Mouse (Mus musculus) adrenal gland, postnatal 4 days (tissue): ENCODE data around the gene Rapgef4. TPM values are rescaled to one million over a fixed set of nuclear protein-coding genes. Genes with fewer than 3 reads are reported as not detected.
A peak's percentile ranks its signal among the peaks of the same experiment; 100 is the strongest.

ENCODE experiments used
- DNase-seq, 2 experiments: peaks; one replicate each; pipeline ENCODE4 v3.0.0; 2021 to 2022; ENCODE audit warnings: low spot score in 2 of 2, mixed read lengths in 2 of 2
- long read RNA-seq, 2 experiments: library from polyadenylated mRNA; stranded (forward); transcript quantifications; one replicate each; pipeline ENCODE4 v2.0.0; 2021
- total RNA-seq, 2 experiments: library from RNA; stranded (reverse); gene quantifications; 2 replicates each; pipeline ENCODE4 v1.2.3; 2021

Gene Rapgef4
- 100 to 1,000 TPM; 171 to 221 TPM for total RNA-seq
- long read RNA-seq, experiment 1, partial matches to known transcripts: 0 of 20 reads
- long read RNA-seq, experiment 1, other reads (novel, unspliced or antisense): 20 of 20 reads
- long read RNA-seq, experiment 2, partial matches to known transcripts: 22 of 154 reads
- long read RNA-seq, experiment 2, other reads (novel, unspliced or antisense): 131 of 154 reads

DNA sequence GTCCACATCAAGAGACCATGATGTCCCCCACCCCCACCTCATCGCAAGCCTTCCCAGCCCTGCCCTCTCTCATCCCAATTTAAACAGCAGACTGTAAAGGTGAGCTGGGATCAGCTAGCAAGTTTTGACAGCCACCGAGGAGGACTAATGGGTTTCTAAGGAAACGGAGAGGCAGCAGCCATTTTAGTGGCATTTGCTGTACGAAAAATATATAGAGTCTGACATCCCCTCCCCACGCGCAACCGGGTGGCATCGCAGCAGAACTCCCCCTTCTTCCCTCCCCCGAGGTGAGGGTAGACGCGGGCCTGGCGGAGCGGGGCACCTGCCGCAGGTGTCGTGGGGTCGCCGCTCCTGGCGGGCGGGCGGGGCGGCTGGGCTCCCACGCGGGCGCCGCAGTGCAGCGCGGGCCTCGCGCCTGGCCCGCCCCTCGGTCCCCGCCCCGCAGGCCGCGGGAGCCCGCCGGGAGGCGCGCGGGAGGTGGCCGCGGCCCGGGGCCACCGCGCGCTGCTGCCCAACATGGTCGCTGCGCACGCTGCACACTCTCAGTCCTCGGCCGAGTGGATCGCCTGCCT is at the start of gene Rapgef4:
Gene Rapgef4, plus strand, starts transcription at position 470 of the 572 bp plus-strand sequence.
- DNase-seq: no peak

DNA sequence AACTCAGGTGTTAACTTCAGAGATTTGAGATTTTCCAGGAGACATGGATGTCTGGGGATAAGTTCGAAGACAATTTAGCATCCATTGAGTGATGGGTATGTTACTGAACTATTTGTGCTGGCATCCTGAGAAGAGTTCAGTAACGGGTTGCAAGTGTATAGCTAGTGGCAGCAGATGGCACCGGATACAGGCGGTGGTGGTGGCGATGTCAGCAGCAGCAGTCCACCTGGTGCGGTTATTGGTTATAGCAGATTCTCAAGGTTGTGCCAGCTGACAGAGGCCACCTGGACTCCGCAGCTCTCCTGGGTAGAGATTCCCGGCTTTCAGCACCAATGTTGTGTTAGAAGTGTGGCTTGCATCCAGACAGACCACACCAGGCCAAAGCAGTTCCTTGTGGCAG is 47.0 kb upstream of the Rapgef4 start:
- DNase-seq: no peak

DNA sequence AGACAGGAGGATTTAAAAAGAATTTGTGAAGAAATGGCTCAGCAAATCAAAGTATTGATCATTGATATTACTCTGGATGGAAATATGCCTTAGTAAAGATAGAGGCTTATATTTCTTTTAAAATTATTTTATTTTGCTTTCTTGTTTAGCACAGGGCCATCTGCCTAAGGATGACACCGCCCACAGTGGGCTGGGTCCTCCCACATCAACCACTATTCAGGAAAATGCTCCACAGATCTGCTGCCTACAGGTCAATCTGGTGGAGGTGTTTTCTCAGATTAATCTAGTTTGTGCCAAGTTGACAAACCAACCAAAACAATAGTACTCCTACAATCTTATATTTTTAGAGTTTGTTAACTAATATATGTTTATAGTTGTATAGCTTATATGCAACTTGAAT is 44.3 kb upstream of the Rapgef4 start:
- no peak for DNase-seq

DNA sequence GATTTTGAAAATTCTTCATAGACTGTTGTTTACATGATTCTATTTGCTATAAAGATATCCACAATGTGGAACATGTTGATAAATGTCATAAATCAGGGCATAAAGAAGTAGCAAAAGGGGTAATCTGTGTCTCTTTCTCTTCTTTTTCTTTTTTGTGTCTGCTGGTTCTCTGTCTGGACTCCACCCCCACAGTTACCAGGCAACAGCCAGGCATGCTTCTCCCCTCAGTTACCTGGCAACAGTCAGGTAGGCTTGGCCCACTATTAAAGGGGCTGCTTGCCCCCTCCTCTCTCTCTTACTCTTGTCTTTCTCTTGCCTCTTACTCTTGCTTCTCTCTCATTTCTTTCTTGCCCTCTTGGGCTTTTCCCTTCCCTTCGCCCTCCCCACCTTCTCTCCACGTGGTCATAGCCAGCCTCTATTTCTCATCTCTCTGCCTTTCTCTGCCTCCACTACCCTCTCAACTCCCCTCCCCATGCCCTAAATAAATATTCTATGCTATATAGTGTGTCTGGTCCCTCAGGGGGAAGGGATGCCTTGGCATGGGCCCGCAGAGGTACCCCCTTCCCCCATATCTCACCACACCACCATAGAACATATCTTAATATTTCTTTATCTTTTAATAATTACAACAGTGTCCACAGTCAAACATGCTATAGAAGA is 43.3 kb upstream of the Rapgef4 start:
- no peak for DNase-seq

DNA sequence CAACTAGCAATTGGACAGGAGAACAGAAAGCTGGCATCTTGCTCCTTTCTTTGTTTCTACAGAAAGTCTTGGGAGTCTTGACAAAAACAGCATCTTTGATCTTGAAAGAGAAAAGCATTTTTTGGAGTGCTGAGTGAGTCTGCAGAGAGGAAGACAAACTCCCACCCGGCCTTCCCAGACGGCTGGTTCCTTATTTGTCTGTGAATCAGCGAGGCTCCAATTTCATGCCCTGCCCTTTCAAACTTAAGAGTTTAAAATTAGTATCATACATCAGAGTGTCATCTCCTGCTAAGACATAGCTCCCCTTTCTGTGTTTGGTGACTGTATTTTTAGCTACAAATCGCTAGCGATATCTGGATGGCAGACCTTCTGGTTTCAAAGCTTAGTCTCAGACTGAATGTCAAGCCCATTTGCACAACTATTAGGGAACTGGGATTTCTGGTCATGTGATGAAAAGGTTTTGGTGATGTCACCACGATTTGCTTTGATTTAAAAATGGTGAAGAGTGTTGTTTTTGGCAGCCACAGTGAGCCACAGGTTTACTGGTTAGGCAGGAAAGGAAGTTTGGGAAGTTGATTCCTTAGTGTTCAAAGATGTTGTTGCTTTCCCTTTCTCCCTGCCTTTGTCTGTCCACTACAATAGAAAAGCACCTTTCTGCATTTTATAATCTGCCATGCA is 42.2 kb upstream of the Rapgef4 start:
- no peak for DNase-seq

DNA sequence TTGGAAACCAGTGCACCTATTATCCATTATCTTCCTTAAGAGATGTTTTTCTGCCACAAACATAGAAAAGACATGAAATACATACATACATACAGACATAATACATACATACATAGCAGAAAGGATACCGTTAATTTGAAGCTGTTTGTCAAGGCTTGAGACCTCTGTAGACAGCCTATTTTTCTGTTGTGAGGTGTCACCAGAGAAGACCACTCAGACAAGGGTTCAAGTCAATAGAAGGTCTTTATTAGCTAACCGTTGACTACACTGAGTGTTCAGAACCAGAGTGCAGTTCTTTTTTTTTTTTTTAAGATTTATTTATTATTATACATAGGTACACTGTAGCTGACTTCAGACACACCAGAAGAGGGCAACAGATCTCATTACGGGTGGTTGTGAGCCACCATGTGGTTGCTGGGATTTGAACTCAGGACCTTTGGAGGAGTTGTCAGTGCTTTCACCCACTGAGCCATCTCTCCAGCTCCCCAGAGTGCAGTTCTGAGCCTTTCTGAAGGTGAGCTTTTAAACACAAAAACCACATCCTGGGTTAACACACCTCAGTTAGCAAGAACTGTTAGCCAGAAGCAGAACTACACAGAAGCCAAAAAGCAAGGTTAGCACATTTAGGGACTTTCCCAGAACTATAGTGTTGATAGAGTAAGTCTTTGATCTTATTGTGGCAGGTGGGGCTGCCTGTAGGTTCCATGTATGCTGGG is 39.9 kb upstream of the Rapgef4 start:
- no peak for DNase-seq

DNA sequence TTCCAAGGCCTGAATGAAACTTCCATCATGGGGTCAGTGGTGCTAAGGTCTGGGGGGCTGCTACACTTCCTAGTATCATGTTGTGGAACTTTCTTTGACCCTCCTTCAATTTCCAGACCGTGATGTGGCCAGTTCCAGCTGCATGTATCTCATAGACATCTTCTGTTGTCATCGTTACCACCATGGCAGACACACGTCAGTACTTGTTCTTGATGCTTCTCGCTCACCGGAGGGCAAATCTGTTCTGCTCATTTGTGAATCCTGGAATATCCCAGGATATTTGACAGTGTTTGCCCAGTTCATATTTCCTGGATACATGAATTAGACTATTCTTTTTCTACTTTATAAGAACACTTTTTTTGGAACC is 39.3 kb upstream of the Rapgef4 start:
- no peak for DNase-seq

DNA sequence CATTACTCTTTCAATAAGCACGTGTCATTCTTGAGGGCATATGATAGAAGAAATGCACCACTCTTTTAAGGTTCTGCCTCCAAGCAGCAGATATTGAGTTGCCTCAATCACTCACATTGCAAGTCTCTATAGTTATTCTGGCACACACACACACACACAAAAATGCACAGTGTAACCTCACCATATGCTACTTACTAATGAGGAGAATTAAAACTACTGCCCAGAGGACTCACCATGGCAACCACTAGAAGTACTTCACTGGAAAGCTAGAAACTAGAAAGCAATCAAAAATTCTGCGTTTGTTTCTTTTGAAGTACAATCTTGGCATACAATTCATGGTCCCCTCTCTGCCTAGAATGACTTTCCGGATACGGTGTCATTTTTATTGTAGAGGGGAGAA is 29.8 kb upstream of the Rapgef4 start:
- DNase-seq: no peak

DNA sequence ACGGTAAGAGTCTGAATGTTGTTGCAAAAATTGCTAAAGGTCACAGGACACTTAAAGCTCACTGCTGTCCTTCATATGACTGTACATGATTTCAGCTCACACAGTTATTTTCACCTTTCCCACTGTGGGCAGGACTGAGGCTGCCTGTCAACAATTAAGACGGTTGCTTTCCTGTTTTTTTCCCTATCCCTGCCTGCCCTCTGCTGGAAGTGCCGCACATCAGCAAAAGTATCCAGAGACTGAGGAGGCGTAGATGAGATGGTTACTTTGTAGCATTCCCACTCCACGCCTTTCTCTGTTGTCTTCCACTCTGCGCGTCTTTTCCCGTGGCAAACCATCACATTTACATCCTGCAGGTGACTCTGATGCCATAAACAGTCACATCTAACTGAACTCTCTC is 25.4 kb upstream of the Rapgef4 start:
- DNase-seq: peak in 1 of 2 experiments; percentile 32

DNA sequence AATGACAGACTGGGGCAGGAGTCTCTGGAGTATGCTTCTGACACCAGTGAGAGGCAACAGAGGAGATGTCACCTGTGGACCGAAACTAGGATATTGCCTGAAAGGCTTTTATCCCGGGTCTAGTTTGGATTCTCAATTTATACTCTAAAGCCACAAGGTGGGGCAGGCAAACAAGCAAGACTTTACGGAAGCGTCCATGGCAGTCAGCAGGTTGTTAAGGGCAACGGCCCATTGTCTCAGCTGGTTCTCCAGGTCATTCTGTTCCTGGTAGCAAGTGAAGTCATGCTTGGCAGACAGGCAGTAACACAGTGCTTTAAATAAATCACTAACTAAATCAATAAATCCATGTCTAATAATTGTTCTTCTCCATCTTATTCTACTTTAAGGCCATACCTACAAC is 24.6 kb upstream of the Rapgef4 start:
- no peak for DNase-seq

DNA sequence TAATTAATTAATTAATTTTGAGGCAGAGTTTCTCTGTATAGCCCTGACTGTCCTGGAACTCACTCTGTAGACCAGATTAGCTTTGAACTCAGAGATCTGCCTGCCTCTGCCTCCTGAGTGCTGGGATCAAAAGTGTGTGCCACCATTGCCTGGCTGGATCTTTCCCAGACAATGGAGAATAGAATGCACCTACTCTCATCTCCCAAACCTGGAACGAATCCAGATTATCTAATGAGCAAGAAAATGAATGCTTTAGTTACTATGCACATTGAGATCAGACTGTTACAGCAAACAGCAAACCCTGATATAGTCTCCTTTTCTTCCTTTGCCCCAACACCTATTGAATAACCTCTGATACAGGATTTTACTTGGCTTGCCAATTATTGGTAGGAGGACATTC is 23.1 kb upstream of the Rapgef4 start:
- DNase-seq: no peak

DNA sequence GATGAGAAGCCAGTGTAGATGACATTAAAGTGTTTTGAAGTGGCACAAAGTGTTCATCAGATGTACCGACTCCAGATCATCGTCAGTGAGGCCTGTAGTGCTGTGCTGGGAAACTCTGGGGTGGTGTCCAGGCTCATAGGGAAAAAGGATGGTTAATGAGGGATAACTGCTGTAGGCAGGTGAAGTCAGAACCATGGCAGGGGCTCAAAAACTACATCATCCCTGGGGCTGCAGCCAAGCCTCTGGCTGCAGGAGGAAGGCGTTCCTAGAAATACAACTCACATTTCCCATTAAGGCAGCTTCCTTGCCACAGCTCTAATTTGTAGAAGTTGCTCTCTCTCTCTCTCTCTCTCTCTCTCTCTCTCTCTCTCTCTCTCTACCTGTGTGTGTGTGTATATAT is 22.6 kb upstream of the Rapgef4 start:
- DNase-seq: no peak

DNA sequence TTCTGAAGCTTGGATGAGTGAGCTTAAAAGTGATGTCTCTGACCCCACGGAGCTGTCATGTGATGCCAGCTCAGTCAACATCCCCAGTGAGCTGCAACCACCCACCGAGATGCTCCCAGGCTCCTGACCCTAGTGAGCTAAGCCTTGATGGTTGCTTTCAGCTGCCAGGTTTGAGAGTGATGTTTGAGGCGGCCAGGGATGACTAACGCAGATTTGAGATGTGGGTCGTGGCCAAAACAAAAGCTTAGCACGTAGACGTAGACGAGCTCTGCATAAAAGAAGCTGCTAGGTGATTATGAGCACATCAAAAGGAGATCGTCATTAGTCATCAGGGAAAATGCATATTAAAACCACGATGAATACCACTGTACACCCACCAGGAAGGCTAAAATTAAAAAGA is 16.8 kb upstream of the Rapgef4 start:
- DNase-seq: no peak

DNA sequence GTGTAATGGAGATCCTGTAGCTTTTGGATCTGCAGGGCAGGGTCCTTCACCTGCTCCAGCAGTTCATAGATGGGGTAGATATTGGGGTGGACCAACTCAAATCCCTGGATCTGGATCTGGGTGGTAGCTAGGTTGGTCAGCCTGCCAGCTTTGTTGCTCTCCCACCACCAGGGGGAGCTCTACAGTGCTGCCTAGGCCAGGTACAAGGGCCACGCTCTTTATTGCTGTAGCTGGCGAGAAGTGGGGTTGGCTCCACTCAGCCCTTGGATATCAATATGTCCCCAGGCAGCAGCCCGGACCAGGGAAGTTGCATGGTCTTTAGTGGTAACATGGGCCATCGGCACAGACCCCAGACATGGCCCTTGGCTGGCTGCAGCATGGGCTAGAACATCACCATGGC is 15.6 kb upstream of the Rapgef4 start:
- no peak for DNase-seq

DNA sequence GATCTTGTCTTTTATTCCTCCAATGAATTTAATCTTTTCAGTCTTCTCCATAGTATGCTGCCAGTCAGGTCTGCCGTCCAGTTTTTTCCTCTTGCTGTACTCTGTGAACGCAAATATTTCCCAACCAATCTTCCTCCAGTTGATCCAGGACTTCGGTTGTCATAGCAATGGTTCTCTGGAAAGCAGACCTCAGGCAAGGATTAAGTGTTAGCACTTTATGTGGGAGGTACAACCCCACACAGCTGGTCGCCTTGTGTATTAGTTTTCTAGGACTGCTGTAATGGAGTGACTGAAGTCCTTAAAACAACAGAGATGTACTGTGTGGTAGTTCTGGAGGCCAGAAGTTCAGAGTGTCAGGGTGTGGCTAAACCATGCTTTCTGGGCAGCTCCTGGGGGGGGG is 14.3 kb upstream of the Rapgef4 start:
- DNase-seq: no peak

DNA sequence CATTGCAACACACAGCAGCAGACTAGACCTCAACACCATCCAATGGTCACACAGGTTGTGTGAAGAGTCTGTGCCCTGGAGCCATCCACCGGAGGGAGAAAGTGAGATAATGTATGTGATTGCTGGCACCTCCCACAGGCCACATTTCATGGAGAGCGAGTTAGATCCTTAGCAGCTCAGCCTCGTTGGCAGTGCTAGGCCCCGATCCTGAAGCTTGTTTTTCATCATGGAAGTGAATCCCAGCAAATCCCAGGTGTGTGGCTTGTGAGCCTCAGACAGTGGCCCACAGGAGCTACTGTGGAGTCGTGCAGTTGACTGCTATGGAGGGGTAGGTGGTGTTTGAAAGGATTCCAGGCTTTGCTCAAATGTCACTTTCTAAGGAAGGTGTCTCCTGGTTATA is 13.2 kb upstream of the Rapgef4 start:
- no peak for DNase-seq

DNA sequence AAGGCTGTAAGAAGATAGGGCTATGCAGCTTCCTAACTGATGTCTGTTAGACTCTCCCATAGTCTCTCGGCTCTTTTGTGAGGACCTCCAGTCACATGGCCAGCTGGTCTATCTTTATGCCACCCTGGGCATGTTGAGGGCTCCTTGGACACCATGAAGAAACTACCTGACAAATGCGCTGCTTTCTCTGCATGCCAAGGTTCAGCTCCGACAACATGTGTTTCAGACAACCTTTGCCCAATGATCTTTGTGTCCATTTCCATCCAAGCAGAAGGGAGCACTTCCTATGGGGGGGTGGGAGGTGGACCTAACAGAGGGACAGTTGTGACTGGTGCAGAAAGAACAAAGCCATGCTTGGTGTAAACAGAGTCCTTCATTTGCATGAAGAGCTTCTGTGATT is 7.4 kb upstream of the Rapgef4 start:
- no peak for DNase-seq

DNA sequence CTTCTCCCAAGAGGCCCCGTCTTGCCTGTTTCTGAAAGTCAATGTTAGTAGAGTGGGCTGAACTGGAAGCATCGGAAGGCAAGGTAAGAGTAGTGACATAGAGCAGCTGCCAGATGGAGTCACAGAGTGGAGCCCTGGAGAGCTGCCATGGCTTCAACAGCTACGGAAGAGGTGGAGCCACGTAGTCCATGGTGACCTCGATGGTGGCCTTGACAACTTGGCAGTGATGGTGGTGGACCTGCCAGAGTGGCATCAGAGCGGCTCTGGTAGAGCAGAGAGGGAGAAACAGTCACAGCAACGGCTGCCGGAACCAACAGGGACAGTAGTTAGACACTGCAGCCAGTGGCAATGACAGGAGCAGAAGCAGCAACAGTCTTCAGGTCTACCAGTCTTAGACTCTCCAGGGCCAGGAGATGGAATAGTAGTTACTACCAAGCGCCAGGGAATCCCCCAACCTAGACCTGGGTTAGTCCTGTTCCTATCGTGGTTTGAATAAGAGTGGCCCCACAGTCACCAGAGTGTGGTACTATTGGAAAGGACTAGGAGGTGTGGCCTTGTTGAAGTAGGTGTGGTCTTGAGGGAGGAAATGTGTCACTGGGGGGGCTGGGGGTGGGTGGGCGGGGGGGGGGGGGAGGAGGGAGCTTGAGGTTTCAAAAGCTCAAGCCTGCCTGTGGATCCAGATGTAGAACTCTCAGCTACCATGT is 6.7 kb upstream of the Rapgef4 start:
- DNase-seq: no peak

DNA sequence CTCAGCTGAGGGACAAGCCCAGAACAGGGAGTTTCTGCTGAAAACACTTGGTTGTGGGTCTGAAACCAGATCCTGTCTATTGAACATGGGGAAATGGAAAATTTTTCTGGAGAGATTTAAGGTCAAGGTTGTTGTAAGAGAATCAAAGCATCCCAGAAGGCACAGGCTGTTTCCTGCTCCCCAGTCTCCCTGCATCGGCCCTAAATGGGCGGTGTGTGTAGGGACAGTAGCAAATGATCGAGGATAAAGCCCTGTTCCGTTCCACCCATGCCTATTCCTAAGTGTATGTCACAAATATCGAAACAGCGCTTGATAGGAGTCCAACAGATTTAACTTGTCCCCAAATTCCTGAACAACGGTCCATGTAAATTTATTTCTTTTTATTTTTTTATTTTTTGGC is 1.1 kb upstream of the Rapgef4 start:
- no peak for DNase-seq

DNA sequence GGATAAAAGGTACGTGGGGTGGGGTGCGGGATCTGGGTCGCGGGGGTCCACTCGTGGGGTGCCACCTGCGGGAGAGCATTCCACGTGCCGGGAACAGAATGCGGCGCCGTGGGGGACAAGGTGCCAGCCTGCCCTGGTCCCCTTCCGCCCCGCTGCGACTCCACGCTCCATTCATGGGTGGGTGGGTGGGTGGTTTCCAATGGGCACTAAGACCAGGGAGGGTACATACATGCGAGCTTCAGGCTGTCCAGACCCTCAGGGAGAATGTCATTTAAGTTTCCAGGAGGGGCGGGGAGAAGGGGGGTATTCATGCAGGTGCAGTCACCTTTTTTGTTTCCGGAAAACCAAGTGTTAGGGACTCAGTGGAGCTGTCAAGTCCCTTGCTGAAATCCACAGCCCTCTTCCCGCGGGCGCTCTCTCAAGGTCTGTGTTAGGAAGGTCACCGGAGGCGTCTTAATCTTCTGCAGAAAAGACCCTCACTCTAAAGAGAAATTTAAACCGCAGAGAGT is 357 bp downstream of the Rapgef4 start:
- DNase-seq: peak in 1 of 2 experiments; percentile 11

DNA sequence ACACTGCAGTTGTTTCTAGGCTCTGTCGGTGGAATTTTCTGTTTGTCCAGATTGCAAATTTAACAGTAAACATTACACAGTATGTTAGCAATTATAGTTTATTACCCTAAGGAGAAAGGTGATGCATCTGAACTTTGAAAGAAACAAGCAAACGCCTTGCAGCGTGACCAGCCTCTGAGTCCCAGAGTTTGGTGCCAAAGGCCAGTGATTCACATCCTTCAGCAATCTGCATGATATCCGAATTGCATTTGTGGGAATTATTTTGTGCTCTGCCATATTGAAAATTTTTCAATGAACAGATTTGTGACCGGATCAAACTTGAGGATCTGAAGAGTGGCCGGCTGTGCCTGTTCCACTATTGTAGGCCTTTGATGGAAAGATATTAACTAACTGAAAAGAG is 856 bp downstream of the Rapgef4 start:
- no peak for DNase-seq
